Mouse (Mus musculus) bone marrow macrophage, adult 2 months (primary cell): ENCODE data around the gene Kcnip1. TPM values are rescaled to one million over a fixed set of nuclear protein-coding genes. Genes with fewer than 3 reads are reported as not detected.

Experiments used
- H3K27ac ChIP-seq: 2 replicates; pipeline ENCODE4 v1.5.1; 2012; ENCODE audit warnings: low read depth, low read length; ENCODE audit not compliant: insufficient read depth
- H3K4me1 ChIP-seq: 2 replicates; pipeline ENCODE4 v1.6.1; 2012; ENCODE audit warnings: low read length; ENCODE audit not compliant: control insufficient read depth, insufficient read depth
- H3K4me3 ChIP-seq: 2 replicates; pipeline ENCODE4 v1.5.1; 2012; ENCODE audit warnings: mild to moderate bottlenecking, low read length, moderate library complexity; ENCODE audit not compliant: insufficient read depth
- CTCF ChIP-seq: IDR thresholded peaks from 2 replicates; pipeline ENCODE4 v1.5.1; 2012; ENCODE audit warnings: low read depth, mild to moderate bottlenecking, low read length, moderate library complexity
- POLR2A ChIP-seq: IDR thresholded peaks from 2 replicates; pipeline ENCODE4 v1.6.1; 2012; ENCODE audit warnings: mild to moderate bottlenecking, low read depth, low read length, borderline replicate concordance
- polyA plus RNA-seq: library from polyadenylated mRNA; stranded (reverse); fragments of >200 nt; gene quantifications from 2 replicates; pipeline ENCODE4 v1.2.4, GENCODE M21; 2012; ENCODE audit not compliant: missing spikeins, insufficient read depth, insufficient read length

Gene Kcnip1
- polyA plus RNA-seq, 1 experiment, result not detected

DNA sequence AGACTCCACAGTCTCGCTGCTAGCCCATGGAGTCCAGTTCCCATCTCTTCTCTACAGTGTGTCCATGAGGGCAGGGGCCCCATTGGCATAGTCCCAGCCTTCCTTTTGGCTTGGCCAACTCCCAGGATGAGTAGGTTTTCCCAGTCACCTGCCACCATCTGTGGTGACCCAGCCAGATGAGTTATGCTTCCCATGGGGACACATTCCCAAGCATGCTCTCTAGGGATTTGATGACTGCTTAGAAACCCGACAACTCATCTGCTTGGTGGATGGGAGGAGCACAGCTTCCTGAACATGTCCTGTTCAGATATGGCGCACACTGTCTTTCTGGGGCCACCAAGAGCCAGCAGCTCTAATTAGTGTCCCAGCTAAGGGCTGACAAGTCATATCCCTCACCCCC is 252.8 kb downstream of the Kcnip1 start:
- TF ChIP-seq POLR2A (no peak), CTCF (no peak)
- H3K4me1 ChIP-seq, result peaks cover 25% of the 10 kb centered on the region
- H3K4me3 ChIP-seq, result no peak overlapping the region
- no peak overlapping the region for H3K27ac ChIP-seq

DNA sequence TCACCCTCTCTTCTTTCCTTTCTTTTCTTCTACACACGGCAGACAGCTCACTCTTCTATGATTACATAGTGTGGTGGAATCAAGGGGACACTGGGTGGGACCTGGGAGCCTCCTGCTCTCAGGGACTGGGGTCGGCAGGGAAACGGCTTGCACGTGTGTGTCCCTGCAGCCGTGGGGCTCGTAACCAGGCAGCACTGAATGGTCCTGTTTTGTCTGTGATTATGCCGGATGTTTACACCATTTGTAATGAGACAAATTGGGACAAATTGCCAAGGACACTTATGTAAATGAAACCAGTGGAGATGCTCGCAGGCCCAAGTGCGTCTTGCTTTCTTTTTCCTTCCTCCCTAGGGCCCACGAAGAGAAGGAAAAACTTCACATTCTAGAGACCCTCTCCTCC is 256.5 kb downstream of the Kcnip1 start:
- no peak overlapping the region for H3K4me3 ChIP-seq
- H3K27ac ChIP-seq, result no peak overlapping the region
- TF ChIP-seq POLR2A (no peak), CTCF (no peak)
- no peaks in the 10 kb centered on the region for H3K4me1 ChIP-seq

DNA sequence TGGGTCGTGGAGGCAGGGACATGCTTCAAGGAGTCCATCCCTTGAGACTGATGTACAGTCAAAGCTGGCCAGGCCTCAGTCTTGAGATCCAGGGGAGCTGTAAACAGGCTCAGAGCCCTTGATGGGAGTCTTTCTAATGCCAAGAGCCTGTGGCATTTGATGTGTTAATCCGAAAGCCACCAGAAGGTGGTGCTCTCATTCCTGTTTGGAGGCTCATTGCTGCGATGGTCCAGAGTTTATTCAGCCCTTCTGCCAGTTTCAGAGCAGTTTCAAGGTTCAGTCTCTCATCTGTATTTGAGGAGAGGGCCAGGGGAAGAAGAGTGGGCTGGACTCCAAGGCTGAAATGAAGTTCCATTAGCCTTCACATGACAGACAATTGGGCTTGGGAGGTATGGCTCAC is 259.7 kb downstream of the Kcnip1 start:
- Histone ChIP-seq H3K4me3 (no peak overlapping the region), H3K4me1 (no peaks in the 10 kb centered on the region), H3K27ac (no peak overlapping the region)
- TF ChIP-seq POLR2A (no peak), CTCF (peak; percentile 68)

DNA sequence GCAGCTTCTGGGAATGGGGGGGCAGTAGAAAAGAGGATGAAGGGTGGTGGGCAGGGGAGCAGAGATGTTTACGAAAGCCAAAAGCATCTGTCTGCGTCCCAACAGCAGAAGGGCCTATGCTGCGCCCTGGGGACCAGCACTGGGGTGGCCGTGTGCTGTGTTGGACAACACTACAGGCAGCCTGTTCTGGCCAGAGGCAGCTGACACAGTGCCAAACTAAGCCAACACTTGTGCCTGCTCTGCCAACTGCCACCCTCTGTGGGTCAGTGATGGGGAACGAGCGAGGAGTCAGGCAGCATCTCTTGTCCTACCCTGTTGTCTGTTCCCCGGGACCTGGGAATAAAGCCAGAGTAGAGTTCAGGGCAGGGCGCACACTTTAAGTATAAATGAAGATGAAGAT is 260.6 kb downstream of the Kcnip1 start:
- Histone ChIP-seq H3K4me3 (no peak overlapping the region), H3K27ac (no peak overlapping the region), H3K4me1 (no peaks in the 10 kb centered on the region)
- TF ChIP-seq CTCF, result no peak
- no peak for TF ChIP-seq POLR2A

DNA sequence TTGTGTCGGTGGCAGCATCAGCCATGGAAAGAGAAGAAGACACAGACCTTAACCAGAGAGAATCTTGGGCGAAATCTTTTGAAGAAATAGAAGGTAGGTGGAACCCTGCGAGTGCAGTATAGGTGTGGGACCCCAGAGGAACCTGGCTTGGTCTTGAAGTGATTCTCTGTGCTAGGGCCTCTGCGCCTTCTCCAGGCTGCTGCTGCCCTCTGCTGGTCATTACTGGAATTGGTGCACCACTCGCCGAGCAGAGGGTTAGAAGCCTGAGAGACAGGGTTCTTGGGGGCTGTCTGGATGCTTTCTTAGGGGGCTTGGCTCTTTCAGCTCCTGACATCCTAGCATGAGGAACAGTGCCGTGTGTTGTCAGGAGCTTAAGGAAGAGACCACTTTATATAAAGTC is 271.7 kb downstream of the Kcnip1 start:
- TF ChIP-seq POLR2A (no peak), CTCF (peak; percentile 81)
- no peak overlapping the region for H3K27ac ChIP-seq
- no peak overlapping the region for H3K4me3 ChIP-seq
- H3K4me1 ChIP-seq, result no peaks in the 10 kb centered on the region

DNA sequence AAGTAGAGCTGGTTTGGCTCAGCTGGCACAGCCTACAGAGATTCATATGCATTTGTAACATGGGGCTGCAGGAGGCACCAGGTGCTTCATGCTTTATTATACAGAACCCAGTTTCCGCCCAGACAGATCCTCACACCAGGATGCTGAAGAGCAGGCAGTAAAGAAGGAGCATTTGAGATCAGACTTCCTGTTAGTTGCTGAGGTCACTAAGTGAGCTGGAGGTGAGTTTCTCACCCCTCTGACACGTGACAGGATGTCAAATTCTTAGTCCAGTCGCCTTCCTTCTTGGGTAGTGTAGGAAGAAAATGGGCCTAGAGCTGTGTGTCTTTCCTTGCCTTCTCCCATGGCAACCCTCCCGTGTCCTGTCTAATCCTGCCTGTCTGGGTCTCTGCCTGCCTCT is 286.2 kb downstream of the Kcnip1 start:
- no peak overlapping the region for H3K4me3 ChIP-seq
- H3K4me1 ChIP-seq, result 0 out of 2 replicates have a peak, but pooled peaks cover 2% of the 10 kb centered on the region
- no peak overlapping the region for H3K27ac ChIP-seq
- TF ChIP-seq POLR2A (no peak), CTCF (no peak)

DNA sequence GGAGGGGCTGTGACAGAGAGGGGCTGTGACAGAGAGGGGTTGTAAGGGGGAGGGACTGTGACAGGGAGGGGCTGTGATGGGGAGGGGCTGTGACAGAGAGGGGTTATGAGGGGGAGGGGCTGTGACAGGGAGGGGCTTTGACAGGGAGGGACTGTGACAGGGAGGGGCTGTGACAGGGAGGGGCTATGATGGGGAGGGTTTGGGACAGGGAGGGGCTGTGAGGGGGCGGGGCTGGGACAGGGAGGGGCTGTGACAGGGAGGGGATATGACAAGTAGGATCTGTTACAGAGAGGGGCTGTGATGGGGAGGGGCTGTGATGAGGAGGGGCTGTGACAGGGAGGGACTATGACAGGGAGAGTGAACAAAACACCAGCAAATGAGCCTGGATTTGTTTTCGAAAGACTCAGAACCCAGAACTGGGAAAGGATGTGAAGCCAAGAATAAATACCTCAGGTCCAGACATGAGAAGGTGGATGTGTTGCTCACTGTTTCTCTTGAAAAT is 290.9 kb downstream of the Kcnip1 start:
- TF ChIP-seq POLR2A (no peak), CTCF (no peak)
- Histone ChIP-seq H3K27ac (no peak overlapping the region), H3K4me3 (no peak overlapping the region), H3K4me1 (0 out of 2 replicates have a peak, but pooled peaks cover 2% of the 10 kb centered on the region)

DNA sequence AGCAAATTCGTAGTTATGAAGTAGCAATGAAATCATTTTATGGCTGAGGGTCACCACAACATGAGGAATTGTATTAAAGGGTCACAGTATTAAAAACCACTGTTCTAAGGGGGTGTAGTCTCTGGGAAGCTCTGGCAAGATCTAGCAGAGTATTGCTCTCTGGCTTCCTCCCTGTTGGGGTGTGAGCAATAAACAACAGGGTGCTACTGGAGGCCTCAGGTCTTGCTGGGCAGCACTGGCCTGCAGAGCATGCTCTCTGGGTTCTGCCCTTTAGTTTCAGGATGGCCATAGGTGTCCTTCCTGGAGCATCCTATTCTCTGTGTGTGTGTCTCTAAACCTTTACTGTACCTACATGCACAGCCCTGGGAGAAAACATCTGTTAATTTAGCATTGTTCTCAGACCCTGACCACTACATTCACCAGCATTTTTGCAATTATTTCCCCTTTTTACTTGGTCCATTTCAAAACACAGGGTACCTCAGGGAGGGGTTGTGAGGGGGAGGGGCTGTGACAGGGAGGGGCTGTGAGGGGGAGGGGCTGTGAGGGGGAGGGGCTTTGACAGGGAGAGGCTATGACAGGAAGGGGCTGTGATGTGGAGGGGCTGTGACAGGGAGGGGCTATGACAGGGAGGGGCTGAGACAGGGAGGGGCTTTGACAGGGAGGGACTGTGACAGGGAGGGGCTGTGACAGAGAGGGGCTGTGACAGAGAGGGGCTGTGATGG is 291.6 kb downstream of the Kcnip1 start:
- no peak overlapping the region for H3K4me3 ChIP-seq
- no peak overlapping the region for H3K27ac ChIP-seq
- H3K4me1 ChIP-seq, result no peaks in the 10 kb centered on the region
- TF ChIP-seq POLR2A (no peak), CTCF (no peak)

DNA sequence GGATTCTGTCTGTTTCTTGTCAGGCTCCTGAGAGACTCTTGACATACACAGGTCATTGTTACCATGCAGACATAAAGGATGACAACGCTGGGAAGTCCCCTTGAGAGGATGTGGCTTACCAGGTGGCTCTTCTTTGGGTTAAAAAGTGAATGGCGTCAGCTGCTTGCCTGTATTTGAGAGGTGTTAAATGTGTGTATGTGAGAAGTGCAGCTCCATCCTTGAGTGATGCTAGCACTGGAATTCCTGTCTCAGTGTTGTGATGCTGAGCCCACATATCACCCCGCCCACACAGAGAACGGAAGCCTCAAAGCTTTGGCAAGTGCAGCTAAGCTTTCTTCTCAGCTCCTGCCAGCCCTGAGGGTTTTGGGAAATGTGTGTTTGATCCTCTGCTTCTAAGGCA is 292.2 kb downstream of the Kcnip1 start:
- TF ChIP-seq CTCF, result no peak
- TF ChIP-seq POLR2A, result no peak
- no peak overlapping the region for H3K4me3 ChIP-seq

DNA sequence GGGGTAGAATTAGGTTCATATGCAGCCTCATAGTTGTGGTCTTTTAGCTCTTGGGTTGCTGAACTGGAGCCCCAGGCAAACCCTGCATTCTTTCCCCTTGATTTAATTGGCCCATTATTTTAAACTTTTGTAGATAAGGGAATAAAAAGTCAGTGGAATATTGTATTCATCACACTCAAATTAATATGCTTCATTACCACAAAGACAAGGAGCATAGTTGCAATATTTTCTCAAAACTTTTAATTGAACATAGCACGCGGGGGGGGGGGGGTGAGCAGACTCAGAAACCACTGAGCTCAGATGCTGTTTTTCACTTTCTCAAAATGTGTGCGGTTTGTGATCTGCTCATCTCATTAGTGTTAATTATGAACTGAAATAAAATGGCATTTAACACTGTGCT is 302.8 kb downstream of the Kcnip1 start:
- TF ChIP-seq POLR2A (no peak), CTCF (no peak)
- no peak overlapping the region for H3K27ac ChIP-seq

More for the DNA sequence above, 292.2 kb downstream of the Kcnip1 start:
- Histone ChIP-seq H3K4me1 (no peaks in the 10 kb centered on the region), H3K27ac (no peak overlapping the region)

DNA sequence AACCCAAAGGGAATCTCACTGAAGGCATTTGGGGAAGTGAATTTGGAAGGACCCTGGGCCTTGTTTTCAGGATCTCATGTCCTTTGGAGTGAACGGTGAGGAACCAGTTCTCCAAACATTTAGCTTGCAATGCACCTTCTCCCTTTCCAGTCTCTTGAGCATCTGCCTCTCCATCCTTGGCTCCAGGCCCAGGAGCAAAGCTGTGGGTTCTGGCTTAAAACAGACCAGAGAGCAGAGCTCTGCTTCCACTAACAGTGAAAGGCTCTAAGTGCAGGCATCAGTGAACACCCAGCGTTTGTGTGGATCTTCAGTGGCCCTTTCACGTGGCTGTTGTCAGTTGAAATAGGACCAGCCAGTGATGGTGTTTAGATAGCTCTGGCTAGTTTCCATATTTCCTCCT is 307.0 kb downstream of the Kcnip1 start:
- TF ChIP-seq POLR2A (no peak), CTCF (no peak)
- Histone ChIP-seq H3K4me3 (no peak overlapping the region), H3K4me1 (no peaks in the 10 kb centered on the region), H3K27ac (no peak overlapping the region)

More for the DNA sequence above, 302.8 kb downstream of the Kcnip1 start:
- Histone ChIP-seq H3K4me1 (peaks cover 9% of the 10 kb centered on the region), H3K4me3 (no peak overlapping the region)

DNA sequence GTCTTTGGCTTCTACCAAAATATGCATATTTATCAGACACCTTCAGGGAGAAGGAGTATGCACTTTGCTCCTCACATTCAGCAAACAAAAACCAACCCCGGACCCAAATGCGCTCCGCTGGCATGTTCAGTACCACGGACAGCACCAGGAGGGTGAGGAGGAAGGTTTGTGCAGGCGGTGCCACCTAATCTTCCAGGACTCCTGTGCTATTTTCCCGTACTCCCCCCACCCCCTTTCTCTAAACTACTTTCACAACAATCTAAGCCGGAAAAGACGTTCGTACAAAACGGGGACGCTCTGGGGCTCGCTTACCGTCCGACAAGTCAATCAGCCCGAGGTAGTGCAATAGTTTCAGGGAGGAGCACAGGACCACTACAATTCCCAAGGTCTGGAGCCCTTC is 312.8 kb downstream of the Kcnip1 start:
- TF ChIP-seq CTCF (no peak), POLR2A (no peak)
- Histone ChIP-seq H3K27ac (no peak overlapping the region), H3K4me3 (peak overlapping the region; percentile 35), H3K4me1 (peaks cover 5% of the 10 kb centered on the region)
